Mouse (Mus musculus) right cerebral cortex, postnatal 10 days (tissue): ENCODE measurements at regions not wholly inside any gene's neighbourhood (a gene's known extent, or its start where the extent isn't known, plus 50 kb on each side); places are given as distances from the start of the nearest gene placed in this dataset.

ENCODE experiments used
- DNase-seq, 2 experiments: peaks; one replicate each; pipeline ENCODE4 v3.0.0; 2021; ENCODE audit warnings: low spot score in 2 of 2

DNA sequence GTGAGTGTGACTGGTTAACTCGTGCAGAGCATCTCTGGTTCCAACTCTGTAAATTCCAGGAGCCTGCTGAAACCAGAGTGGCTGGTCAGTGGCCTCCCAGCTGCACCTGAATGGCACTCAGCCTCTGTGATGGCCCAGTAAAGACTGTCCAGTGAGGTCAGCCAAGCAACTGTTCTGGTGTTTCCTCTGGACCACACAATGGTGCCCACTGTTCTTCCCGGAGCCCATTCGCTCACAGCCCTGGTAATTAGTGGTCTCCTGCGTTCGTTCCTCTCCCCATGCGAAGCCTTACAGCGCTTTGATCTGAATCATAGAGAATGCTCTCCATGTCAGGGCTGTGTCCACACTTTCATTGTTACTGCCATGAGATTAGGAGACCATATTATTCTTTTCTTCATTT, 75.5 kb downstream of the Enkur start:
- DNase-seq, result no peak

DNA sequence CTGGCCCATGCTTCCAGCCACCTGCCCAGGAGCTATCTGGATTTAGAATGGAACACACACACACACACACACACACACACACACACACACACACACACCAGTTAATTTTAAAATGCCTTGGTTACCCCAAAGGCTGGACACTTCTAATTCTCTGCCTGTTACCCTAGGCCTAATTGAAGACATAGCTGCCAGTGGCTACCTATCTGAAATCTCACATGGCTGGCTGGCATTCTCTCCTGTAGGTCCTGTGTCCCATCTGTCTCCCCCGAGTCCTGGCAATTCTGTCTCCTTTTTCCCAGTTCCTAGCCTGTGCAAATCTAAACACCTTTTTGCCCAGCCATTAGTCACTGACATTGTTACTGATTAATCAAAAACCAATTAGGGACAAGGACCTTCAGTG, 78.6 kb downstream of the Enkur start:
- DNase-seq, result no peak

DNA sequence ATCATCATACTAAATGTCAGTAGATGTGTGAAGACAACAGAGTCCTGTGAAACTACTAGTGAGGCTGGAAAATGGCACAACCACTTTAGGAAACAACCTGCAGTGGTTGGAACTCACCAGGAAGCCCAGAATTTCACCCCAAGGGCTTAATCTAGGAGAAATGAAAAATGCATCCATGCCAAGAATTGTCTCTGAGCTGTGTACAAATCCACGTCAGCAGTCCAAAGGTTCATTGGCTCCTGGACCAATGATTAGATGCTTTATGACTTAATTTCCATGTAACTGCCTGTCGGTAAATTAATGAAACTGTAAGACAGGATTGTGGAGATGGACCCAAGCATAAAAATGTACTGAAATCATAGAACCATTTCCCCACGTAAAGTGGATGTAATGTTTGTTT, 82.7 kb downstream of the Enkur start:
- no peak for DNase-seq

DNA sequence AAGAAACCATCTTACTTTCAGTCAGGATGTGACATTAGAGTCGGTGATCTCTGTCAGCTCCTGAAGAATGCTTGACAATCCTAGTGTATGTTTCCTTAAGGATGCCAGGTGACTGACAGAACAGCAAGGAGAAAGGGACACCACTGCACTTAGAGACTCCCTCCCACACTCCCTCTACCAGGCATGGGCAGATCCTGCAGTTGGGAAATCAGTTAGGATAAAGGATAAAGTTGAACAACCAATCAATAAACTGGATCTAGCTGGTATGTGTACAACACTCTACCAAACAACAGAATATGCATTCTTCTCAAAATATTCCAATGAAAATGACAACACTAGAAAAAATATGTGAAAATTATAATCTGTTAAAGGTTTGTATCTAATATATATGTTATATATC, 83.5 kb downstream of the Enkur start:
- DNase-seq, result no peak

DNA sequence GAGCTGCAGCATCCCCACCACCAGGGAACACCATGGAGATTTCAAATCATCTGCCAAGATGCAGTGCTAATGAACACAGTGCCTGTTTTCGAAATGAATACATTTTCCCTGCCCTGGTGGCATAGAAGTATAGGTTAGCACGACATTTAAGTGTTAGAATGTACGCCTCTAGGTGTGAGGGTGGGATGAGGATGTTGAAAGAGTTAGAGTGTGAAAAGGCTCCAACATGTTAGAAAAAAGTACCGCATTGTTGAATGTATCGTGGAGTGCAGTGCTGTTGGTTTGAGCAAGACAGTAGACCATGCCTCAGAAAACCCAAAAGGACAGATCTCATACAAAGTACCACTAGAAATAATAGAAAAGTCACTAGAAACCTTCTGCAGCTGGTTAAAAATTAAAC, 88.3 kb downstream of the Enkur start:
- DNase-seq, result no peak

GRCm38 (mm10) chr2:21111527-21111926, 93.6 kb downstream of the Enkur start:
- DNase-seq, result no peak

GRCm38 (mm10) chr2:21100248-21100808, 104.8 kb downstream of the Enkur start:
- no peak for DNase-seq

DNA sequence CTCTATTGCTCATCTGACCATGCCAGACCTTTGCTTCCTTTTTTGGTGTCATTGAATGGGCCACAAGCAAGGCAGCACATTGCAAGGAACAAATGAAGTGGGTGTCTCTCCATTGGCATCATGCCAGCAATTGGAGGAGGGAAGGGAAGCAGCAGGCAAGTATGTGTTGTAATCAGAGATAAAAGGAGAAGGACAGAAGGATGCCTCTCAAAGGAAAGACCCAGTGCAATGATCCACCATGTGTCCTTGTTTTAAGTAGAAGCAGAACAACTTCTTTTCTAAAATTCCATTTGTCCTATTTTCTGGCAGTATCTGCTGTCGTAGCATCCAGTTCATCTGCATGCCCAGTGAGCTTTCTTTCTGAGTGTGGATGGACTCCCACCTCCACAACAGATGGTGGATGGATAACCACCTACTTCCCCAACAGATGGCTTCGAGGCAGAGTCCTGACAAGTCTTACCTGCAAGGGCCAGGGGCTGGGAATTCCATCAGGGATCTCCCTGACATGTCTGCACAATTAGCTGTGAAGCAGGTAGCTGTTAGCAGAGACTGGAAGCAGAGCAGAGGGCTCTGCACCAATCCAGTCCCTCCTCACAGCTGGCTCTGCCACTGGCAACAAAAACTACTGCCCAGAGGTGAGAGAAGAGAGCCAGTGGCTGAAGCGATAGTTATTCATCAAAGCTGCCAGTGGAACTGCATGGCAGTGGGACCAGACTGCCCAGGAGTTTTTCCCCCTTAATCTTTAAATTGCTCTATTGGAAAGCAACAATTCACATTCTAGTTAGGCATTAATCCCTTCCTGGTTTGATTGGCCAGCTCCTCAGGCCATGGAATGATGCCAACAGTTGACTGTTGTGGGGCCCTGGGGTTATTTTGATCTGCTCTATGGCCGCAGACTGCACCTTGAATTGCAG, 113.8 kb downstream of the Enkur start:
- peak; percentile 39 to 50 for DNase-seq

DNA sequence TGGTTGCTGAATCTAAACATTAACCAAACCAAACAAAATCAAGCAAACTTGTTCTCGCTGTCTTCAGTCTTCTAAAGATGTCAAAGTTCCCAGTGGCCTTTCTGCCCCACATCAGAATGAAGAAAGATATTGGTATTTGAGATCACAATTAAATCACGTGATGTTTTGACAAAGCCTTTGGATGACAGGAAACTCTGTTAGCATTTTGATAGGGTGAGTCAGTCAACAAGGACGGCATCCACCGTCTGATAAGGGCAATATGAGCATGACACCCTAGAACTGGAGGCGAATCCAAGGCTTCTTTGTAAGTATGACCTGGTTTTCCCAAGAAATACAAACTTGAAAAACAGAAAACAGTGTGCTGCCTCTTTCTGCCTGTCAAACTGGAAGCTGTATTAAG, 116.8 kb upstream of the Arhgap21 start:
- DNase-seq, result no peak

DNA sequence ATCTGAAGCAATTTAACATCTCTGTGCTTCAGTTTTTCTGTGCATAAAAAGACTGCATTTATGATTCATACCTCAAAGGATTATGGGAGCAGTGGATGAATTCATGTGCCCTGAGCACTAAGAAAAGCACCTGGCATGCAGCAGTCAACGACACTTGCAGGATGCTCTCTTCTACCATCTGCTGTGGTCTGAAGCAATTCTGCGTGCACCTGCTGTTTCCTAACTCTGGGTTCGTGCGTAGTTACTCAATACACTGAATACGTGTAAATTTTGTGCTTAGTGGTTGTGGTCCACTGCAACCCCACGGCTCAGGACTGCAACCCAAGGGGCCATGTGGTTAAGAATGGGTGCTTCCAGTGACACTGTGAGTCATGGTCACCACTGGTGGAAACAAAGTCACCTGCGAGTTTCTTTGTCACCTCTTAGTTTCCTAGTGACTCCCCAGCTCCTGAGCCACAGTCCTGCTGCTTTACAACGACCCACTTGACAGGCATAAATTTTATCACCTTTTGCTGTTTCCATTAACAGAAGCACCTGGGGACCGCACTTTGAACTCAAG, 98.7 kb upstream of the Arhgap21 start:
- DNase-seq, result no peak

DNA sequence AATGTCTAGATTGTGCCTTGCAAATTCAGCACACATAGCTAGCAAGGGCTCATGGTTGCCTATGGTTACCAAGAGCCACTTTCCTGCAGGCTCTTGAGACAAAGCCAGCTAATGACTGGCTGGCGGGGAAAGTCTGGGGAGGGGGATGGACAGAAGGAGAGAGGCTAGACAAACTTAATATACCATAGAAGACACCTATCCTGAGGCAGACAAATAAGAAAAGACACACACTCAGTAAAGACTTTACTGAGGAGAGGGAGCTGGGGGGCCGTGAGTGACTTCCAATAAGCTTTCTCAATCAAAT, 91.6 kb upstream of the Arhgap21 start:
- DNase-seq, result peak; percentile 60 to 73

DNA sequence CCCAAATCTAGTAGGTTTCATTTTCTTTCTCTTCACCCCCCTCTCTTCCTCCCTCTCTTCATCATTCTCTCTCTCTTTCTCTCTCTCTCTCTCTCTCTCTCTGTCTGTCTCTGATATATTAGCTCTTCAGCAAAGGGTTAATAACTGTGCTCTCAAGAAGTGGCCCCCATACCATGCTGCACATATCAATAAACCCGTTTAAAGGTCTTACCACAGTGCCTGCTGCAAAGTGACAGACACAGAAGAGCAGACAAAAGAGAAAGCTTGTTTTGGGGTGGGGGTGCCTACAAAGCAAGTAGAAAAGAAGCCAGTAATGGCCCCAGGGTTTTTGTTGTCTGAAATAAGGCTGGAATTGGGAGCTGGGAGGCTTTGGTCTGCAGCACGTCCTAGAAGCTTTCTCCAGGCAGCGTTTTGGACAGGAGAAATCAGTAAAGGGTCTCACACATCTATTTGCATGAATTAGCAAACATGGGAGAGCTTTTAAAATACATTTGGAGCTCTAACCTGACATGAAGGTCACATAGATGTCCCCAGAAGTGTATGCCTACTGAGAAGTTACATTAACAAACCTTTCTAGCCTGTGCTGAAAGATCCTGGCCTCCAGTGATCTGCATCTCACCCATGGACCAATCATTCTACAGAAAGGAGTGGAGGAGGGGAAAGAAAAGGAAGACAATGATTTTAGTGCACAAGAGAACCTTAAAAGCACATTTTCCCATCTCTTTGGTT, 91.1 kb upstream of the Arhgap21 start:
- DNase-seq, result no peak

DNA sequence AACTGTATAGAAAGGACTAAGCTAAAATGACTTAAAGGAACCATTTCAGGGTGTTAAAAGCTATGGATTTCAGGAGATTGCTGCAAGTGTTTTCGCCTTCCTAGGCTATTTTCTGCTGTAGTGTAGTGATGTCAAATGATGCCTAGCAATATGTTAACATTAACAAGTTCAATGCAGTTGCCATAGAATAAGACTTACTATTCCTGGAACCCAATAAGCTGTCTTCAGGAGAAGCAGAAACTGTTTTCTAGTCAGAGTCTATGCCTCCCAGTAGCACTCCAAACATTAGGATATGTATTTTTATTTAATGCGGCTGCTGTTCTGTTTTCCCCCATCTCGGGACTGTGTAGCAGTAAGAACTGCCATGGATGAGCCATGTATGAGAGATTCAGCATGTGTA, 90.3 kb upstream of the Arhgap21 start:
- DNase-seq, result no peak

DNA sequence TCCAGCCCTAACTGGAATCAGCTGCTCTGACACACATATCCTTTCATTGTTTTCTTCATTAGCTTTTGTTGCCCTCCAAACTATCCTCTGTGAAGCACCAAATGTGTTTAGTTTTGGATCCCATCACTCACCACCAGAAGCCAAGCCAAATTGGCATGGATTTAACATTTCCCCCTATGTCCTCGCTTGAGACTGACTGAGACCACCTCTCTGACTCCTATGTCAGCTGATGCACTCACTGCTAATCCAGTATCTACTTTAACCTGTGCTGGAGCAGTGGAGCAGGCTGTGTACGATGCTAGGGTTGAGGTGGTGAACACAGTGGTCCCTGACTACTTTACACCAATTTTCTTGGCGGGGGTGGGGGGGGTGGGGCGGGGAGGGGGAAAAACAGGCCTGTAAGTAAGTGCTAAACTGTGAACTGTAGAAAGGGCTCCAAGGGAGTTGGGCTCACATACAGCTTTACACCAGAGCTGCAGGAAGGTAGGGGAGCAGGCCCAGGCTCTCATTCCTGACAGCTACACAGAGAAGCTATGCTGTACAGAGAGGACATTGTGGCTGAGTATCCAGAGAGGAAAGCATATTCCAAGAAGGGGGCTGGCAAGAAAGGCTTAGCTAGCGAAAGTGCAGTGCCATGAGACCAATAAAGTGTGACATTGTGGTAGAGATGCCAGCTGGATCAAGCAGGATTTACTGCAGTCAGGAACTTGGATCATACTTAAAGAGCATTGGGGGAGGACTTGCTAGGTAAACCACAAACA, 87.9 kb upstream of the Arhgap21 start:
- no peak for DNase-seq

- no peak for DNase-seq
These were observed 86.7 kb upstream of the Arhgap21 start for GRCm38 (mm10) chr2:21055416-21055815.

GRCm38 (mm10) chr2:21054325-21055082, 85.8 kb upstream of the Arhgap21 start:
- DNase-seq, result no peak

GRCm38 (mm10) chr2:21053596-21053995, 84.9 kb upstream of the Arhgap21 start:
- no peak for DNase-seq

- DNase-seq, result no peak
These were observed 80.3 kb upstream of the Arhgap21 start for GRCm38 (mm10) chr2:21048996-21049395.

- no peak for DNase-seq
These were observed 79.5 kb upstream of the Arhgap21 start for GRCm38 (mm10) chr2:21048226-21048625.

GRCm38 (mm10) chr2:21046503-21047116, 77.9 kb upstream of the Arhgap21 start:
- no peak for DNase-seq

DNA sequence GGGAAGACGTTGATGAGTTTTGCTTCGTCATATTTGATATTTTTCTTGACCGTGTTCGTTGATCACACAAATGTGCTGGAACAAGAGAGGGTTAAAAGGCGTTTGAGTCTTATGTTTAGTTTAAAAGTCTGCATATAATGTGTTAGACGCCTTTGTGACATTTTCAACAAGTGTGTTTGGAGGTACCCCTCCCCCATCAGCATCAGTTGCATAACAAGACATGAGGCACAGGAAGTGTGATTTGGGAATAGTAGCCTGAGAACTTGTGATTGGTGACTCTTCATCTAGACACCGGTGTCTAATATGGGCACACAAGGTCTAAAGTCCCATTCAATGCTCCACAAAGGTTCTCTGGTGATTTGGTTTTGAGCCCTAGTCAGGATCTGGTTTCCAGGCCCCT, 76.1 kb upstream of the Arhgap21 start:
- DNase-seq, result no peak
